12 mouse cellular contexts compared by ENCODE assay signal in the genomic region with DNA sequence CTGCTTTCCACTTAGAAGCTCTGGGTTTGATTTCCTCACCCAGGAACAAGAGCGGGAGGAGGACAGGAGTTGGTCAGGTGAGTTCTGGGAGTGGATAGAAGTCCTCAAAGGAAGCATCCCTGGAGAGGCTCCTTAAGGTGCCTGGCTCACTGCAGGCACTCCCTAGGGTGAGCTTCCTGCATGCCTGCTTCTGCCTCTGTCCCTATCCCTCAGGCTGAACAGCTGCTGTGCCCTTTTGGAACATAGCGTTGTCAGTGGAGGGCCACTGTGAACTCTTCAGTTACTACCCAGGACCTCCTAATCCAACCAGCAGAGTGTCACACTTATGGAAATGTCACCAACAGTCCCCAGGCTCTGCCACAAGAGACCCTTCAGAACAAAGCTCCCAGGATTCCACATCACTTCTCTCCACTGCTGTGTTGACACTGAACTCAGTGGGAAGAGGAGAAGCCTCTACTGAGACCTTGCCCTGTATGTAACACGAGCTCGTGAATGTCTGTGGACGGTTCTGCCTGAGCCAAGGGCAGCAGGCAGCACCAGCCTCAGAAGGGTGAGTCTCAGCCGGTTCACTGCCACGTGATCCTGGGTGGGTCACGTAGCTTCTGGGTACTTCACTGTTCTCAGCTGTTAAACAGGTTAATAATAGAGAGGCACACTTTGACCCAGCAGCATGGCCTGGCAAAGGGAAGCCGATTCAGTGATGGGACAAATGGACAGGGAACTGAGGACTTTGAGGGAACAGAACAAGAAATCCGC.
A peak's percentile ranks its signal among the peaks of the same experiment; 100 is the strongest.
DNase-seq lines count a peak whose midpoint lies in the region; ATAC-seq and TF ChIP-seq lines count a peak whose summit lies in the region.
"Had no signal": no experiment of that assay in that cellular context is flagged by ENCODE, and none has a peak within 500 bp of the region (broad histone marks: within the 10 kb centered on the region; RNA-seq: fewer than 3 reads in every experiment).

No protein-coding gene starts in this region.

- H3K4me1 ChIP-seq in hindbrain, postnatal 0 days (ENCODE audit: insufficient read depth, low read length) = peaks cover 8% of the 10 kb centered on the region; the same call in 1 of the 2 replicates
- peaks cover 21% of the 10 kb centered on the region for H3K4me1 ChIP-seq in hindbrain, embryonic 13.5 days (replicated peaks)
- peaks cover 7% of the 10 kb centered on the region for H3K4me1 ChIP-seq in intestine, embryonic 14.5 days (replicated peaks; ENCODE audit: control insufficient read depth, insufficient read depth, low read length)
- H3K4me1 ChIP-seq in kidney, embryonic 16.5 days (ENCODE audit: insufficient read depth, low read length) = peaks cover 43% of the 10 kb centered on the region

- TF ChIP-seq CTCF in hindbrain, postnatal 0 days (IDR thresholded peaks at IDR 0.05; ENCODE audit: low read depth) = no peak

- ATAC-seq in hindbrain, postnatal 0 days = no peak
- ATAC-seq in hindbrain, embryonic 13.5 days (ENCODE audit: low FRiP score) = no peak
- peak; percentile 29; the same call in 1 of the 2 replicates for ATAC-seq in intestine, embryonic 14.5 days (replicated peaks; ENCODE audit: low FRiP score, low TSS enrichment, low read depth)
- ATAC-seq in kidney, embryonic 16.5 days (ENCODE audit: low FRiP score, low TSS enrichment) = peak; percentile 83
- ATAC-seq: midbrain, embryonic 13.5 days had no signal

- WGBS in hindbrain, postnatal 0 days = 66% methylated on average over 10 of the region's 10 CpGs
- 70% methylated on average over 10 of the region's 10 CpGs for WGBS in hindbrain, embryonic 13.5 days
- WGBS in intestine, embryonic 14.5 days = 53% methylated on average over 10 of the region's 10 CpGs
- 44% methylated on average over 10 of the region's 10 CpGs for WGBS in kidney, embryonic 16.5 days

- no peak overlapping the region for H3K4me3 ChIP-seq in hindbrain, postnatal 0 days (ENCODE audit: low read length)
- no peak overlapping the region for H3K4me3 ChIP-seq in hindbrain, embryonic 13.5 days
- no peak overlapping the region for H3K4me3 ChIP-seq in intestine, embryonic 14.5 days (ENCODE audit: low read depth, low read length)
- H3K4me3 ChIP-seq in kidney, embryonic 16.5 days (ENCODE audit: low read length) = no peak overlapping the region
- H3K4me3 ChIP-seq: embryonic facial prominence, embryonic 13.5 days; midbrain, embryonic 13.5 days had no signal

- no peaks in the 10 kb centered on the region for H3K27me3 ChIP-seq in hindbrain, postnatal 0 days (ENCODE audit: insufficient read depth, low read length)
- peaks cover 11% of the 10 kb centered on the region; the same call in 1 of the 2 replicates for H3K27me3 ChIP-seq in hindbrain, embryonic 13.5 days
- H3K27me3 ChIP-seq in intestine, embryonic 14.5 days (replicated peaks; ENCODE audit: control insufficient read depth, insufficient read depth, low read length) = no peaks in the 10 kb centered on the region
- H3K27me3 ChIP-seq in kidney, embryonic 16.5 days (ENCODE audit: insufficient read depth, low read length) = no peaks in the 10 kb centered on the region
- H3K27me3 ChIP-seq: midbrain, embryonic 13.5 days had no signal

- H3K36me3 ChIP-seq in hindbrain, postnatal 0 days (ENCODE audit: insufficient read depth, low read length) = no peaks in the 10 kb centered on the region
- H3K36me3 ChIP-seq in hindbrain, embryonic 13.5 days = no peaks in the 10 kb centered on the region
- no peaks in the 10 kb centered on the region for H3K36me3 ChIP-seq in intestine, embryonic 14.5 days (ENCODE audit: control insufficient read depth, insufficient read depth, low read length)
- no peaks in the 10 kb centered on the region for H3K36me3 ChIP-seq in kidney, embryonic 16.5 days (ENCODE audit: insufficient read depth, low read length)
- H3K36me3 ChIP-seq: embryonic facial prominence, embryonic 13.5 days; G1E; midbrain, embryonic 13.5 days had no signal

- DNase-seq in hindbrain, postnatal 0 days (ENCODE audit: low spot score) = no peak
- DNase-seq in intestine, embryonic 14.5 days (ENCODE audit: low spot score) = peak; percentile 52
- peak; percentile 67 for DNase-seq in skeletal muscle tissue, adult 2 months (ENCODE audit: low read depth, low spot score)
- no peak for DNase-seq in T-cell, adult 2 months (ENCODE audit: low spot score)
- no peak for DNase-seq in natural killer cell, adult 2 months (ENCODE audit: low spot score in 2 of 2)
- DNase-seq: adrenal gland, postnatal 10 days; spleen, adult 18-20 months had no signal

- H3K27ac ChIP-seq in hindbrain, postnatal 0 days = 0 out of 2 replicates have a peak overlapping the region, but pooled peaks have one; percentile 4
- H3K27ac ChIP-seq in hindbrain, embryonic 13.5 days = no peak overlapping the region
- H3K27ac ChIP-seq in intestine, embryonic 14.5 days (ENCODE audit: low read depth) = no peak overlapping the region
- H3K27ac ChIP-seq in kidney, embryonic 16.5 days (ENCODE audit: low read length) = peak overlapping the region; percentile 71
- H3K27ac ChIP-seq: embryonic facial prominence, embryonic 13.5 days; midbrain, embryonic 13.5 days had no signal

- H3K9ac ChIP-seq in hindbrain, postnatal 0 days (replicated peaks; ENCODE audit: low read length) = no peak overlapping the region
- no peak overlapping the region for H3K9ac ChIP-seq in hindbrain, embryonic 13.5 days
- H3K9ac ChIP-seq in intestine, embryonic 14.5 days (ENCODE audit: low read length) = no peak overlapping the region
- H3K9ac ChIP-seq in kidney, embryonic 16.5 days (replicated peaks; ENCODE audit: low read length) = no peak overlapping the region
- H3K9ac ChIP-seq: embryonic facial prominence, embryonic 13.5 days; midbrain, embryonic 13.5 days had no signal

- no peak overlapping the region for H3K4me2 ChIP-seq in hindbrain, postnatal 0 days (ENCODE audit: low read depth, low read length)
- no peak overlapping the region for H3K4me2 ChIP-seq in hindbrain, embryonic 13.5 days
- H3K4me2 ChIP-seq in intestine, embryonic 14.5 days (ENCODE audit: low read length) = no peak overlapping the region
- H3K4me2 ChIP-seq in kidney, embryonic 16.5 days (replicated peaks; ENCODE audit: low read depth, low read length) = no peak overlapping the region
- H3K4me2 ChIP-seq: embryonic facial prominence, embryonic 13.5 days; midbrain, embryonic 13.5 days had no signal

- H3K9me3 ChIP-seq in hindbrain, postnatal 0 days (ENCODE audit: low read length) = no peaks in the 10 kb centered on the region
- H3K9me3 ChIP-seq in hindbrain, embryonic 13.5 days = no peaks in the 10 kb centered on the region
- no peaks in the 10 kb centered on the region for H3K9me3 ChIP-seq in intestine, embryonic 14.5 days (ENCODE audit: control insufficient read depth, low read length)
- H3K9me3 ChIP-seq in kidney, embryonic 16.5 days (ENCODE audit: low read length) = no peaks in the 10 kb centered on the region
- H3K9me3 ChIP-seq: embryonic facial prominence, embryonic 13.5 days; midbrain, embryonic 13.5 days had no signal

Comparison
In these comparisons a context has a peak if more than half of its experiments do, and no peak if none do; other contexts are left out.
1. H3K27ac ChIP-seq: peak in hindbrain, postnatal 0 days (single experiment) and kidney, embryonic 16.5 days (single experiment); none in hindbrain, embryonic 13.5 days (single experiment) and intestine, embryonic 14.5 days (single experiment).
2. ATAC-seq: peak in intestine, embryonic 14.5 days (single experiment) and kidney, embryonic 16.5 days (single experiment); none in hindbrain, postnatal 0 days (single experiment) and hindbrain, embryonic 13.5 days (single experiment).
3. DNase-seq: peak in intestine, embryonic 14.5 days (single experiment) and skeletal muscle tissue, adult 2 months (single experiment); none in hindbrain, postnatal 0 days (single experiment), T-cell, adult 2 months (single experiment) and natural killer cell, adult 2 months (0 of 2).